ENCODE assay signal across 9 mouse cellular contexts in genomic region chr10:14089488-14089887, GRCm38 (mm10).
DNase-seq lines count a peak whose midpoint lies in the region; ATAC-seq and TF ChIP-seq lines count a peak whose summit lies in the region.
"Had no signal": no experiment of that assay in that cellular context is flagged by ENCODE, and none has a peak within 500 bp of the region (broad histone marks: within the 10 kb centered on the region; RNA-seq: fewer than 3 reads in every experiment).

No protein-coding gene starts in this region.

- H3K36me3 ChIP-seq in intestine, postnatal 0 days (ENCODE audit: control insufficient read depth, insufficient read depth), result no peaks in the 10 kb centered on the region
- no peaks in the 10 kb centered on the region for H3K36me3 ChIP-seq in intestine, embryonic 15.5 days
- no peaks in the 10 kb centered on the region for H3K36me3 ChIP-seq in lung, postnatal 0 days (ENCODE audit: insufficient read depth, low read length)

- no peak overlapping the region for H3K4me2 ChIP-seq in intestine, postnatal 0 days (replicated peaks; ENCODE audit: low read depth)
- H3K4me2 ChIP-seq in intestine, embryonic 15.5 days (replicated peaks), result no peak overlapping the region
- H3K4me2 ChIP-seq in lung, postnatal 0 days (replicated peaks; ENCODE audit: low read depth, low read length), result no peak overlapping the region

- peak; percentile 25 for DNase-seq in CD4-positive helper T cell, adult 2 months (ENCODE audit: low read depth, low spot score)
- peak; percentile 21 for DNase-seq in NIH3T3 (ENCODE audit: low read depth)
- DNase-seq in lung, postnatal 0 days (ENCODE audit: low spot score), result peak; percentile 28
- DNase-seq in natural killer cell, adult 2 months (ENCODE audit: low spot score in 2 of 2), result no peak
- DNase-seq in heart, adult 8-10 months (ENCODE audit: low spot score), result no peak

- H3K9me3 ChIP-seq in intestine, postnatal 0 days (ENCODE audit: control insufficient read depth), result no peaks in the 10 kb centered on the region
- H3K9me3 ChIP-seq in intestine, embryonic 15.5 days, result no peaks in the 10 kb centered on the region
- no peaks in the 10 kb centered on the region for H3K9me3 ChIP-seq in lung, postnatal 0 days (ENCODE audit: low read length)

- no peak overlapping the region for H3K4me3 ChIP-seq in intestine, postnatal 0 days (ENCODE audit: low read depth, low read length)
- no peak overlapping the region for H3K4me3 ChIP-seq in intestine, embryonic 15.5 days (replicated peaks)
- H3K4me3 ChIP-seq in lung, postnatal 0 days (ENCODE audit: low read depth, low read length), result no peak overlapping the region

- no peak for ATAC-seq in intestine, postnatal 0 days
- ATAC-seq in intestine, embryonic 15.5 days, result no peak
- ATAC-seq in lung, postnatal 0 days, result no peak
- ATAC-seq in monocyte, adult 5-6 weeks (replicated peaks; ENCODE audit: insufficient number of reproducible peaks, low FRiP score, low TSS enrichment, poor library complexity, severe bottlenecking), result no peak

- 59% methylated on average over 9 of the region's 9 CpGs for WGBS in intestine, postnatal 0 days
- 60% methylated on average over 9 of the region's 9 CpGs for WGBS in intestine, embryonic 15.5 days
- 59% methylated on average over 9 of the region's 9 CpGs for WGBS in lung, postnatal 0 days

- H3K27ac ChIP-seq in intestine, postnatal 0 days (ENCODE audit: low read depth, low read length), result no peak overlapping the region
- H3K27ac ChIP-seq in intestine, embryonic 15.5 days, result no peak overlapping the region
- no peak overlapping the region for H3K27ac ChIP-seq in lung, postnatal 0 days (ENCODE audit: low read length)
- H3K27ac ChIP-seq: macrophage had no signal

- TF ChIP-seq EP300 in lung, postnatal 0 days (IDR thresholded peaks at IDR 0.05), result no peak

- H3K4me1 ChIP-seq in intestine, postnatal 0 days (replicated peaks; ENCODE audit: control insufficient read depth, insufficient read depth, low read length), result no peaks in the 10 kb centered on the region; the same call in 1 of the 2 replicates
- H3K4me1 ChIP-seq in intestine, embryonic 15.5 days (replicated peaks), result no peaks in the 10 kb centered on the region; the same call in 1 of the 2 replicates
- peaks cover 5% of the 10 kb centered on the region; the same call in 1 of the 2 replicates for H3K4me1 ChIP-seq in lung, postnatal 0 days (ENCODE audit: insufficient read depth, low read depth, low read length)

- peak; percentile 79 for TF ChIP-seq CTCF in intestine, postnatal 0 days (IDR thresholded peaks at IDR 0.05; ENCODE audit: low read depth)
- peak; percentile 70 for TF ChIP-seq CTCF in lung, postnatal 0 days (IDR thresholded peaks at IDR 0.05)

- H3K27me3 ChIP-seq in intestine, postnatal 0 days (replicated peaks; ENCODE audit: control insufficient read depth, insufficient read depth, low read length), result no peaks in the 10 kb centered on the region
- H3K27me3 ChIP-seq in intestine, embryonic 15.5 days (replicated peaks), result no peaks in the 10 kb centered on the region
- H3K27me3 ChIP-seq in lung, postnatal 0 days (replicated peaks; ENCODE audit: insufficient read depth, low read length), result no peaks in the 10 kb centered on the region

- no peak overlapping the region for H3K9ac ChIP-seq in intestine, postnatal 0 days (ENCODE audit: low read depth, low read length)
- no peak overlapping the region for H3K9ac ChIP-seq in intestine, embryonic 15.5 days
- no peak overlapping the region for H3K9ac ChIP-seq in lung, postnatal 0 days (replicated peaks; ENCODE audit: low read depth)

Comparison
In these comparisons a context has a peak if more than half of its experiments do, and no peak if none do; other contexts are left out.
1. DNase-seq: peak in CD4-positive helper T cell, adult 2 months (single experiment), NIH3T3 (single experiment) and lung, postnatal 0 days (single experiment); none in natural killer cell, adult 2 months (0 of 2) and heart, adult 8-10 months (single experiment).